Mouse (Mus musculus) right cerebral cortex, adult 18-20 months (tissue): ENCODE data around the gene E130311K13Rik.
A peak's percentile ranks its signal among the peaks of the same experiment; 100 is the strongest.

Source experiments
- DNase-seq: peaks from one replicate; pipeline ENCODE4 v3.0.0; 2022; ENCODE audit warnings: mixed read lengths

E130311K13Rik gene

GRCm38 (mm10) chr3:63928878-63929859, at the start of gene E130311K13Rik:
Gene E130311K13Rik (minus strand): TSS chr3:63929472.
- peak; percentile 88 for DNase-seq

GRCm38 (mm10) chr3:63977895-63978294, 48.6 kb upstream of the E130311K13Rik start:
- DNase-seq = no peak

- peak; percentile 94 for DNase-seq
Observed at GRCm38 (mm10) chr3:63975955-63976908, 47.0 kb upstream of the E130311K13Rik start, which contains the start of gene Gmps. Gene Gmps (plus strand): TSS chr3:63976106.

GRCm38 (mm10) chr3:63965929-63966328, 36.7 kb upstream of the E130311K13Rik start:
- DNase-seq = no peak

GRCm38 (mm10) chr3:63964922-63965249, 35.6 kb upstream of the E130311K13Rik start:
- no peak for DNase-seq

- peak; percentile 99 for DNase-seq
Observed at GRCm38 (mm10) chr3:63964100-63964921, 35.0 kb upstream of the E130311K13Rik start, which contains the start of gene Slc33a1. Gene Slc33a1 (minus strand): TSS chr3:63964768.

- no peak for DNase-seq
Observed at GRCm38 (mm10) chr3:63963421-63964099, 34.3 kb upstream of the E130311K13Rik start.

GRCm38 (mm10) chr3:63949837-63950236, 20.6 kb upstream of the E130311K13Rik start:
- no peak for DNase-seq

- peak; percentile 76 for DNase-seq
Observed at GRCm38 (mm10) chr3:63941204-63941850, 12.1 kb upstream of the E130311K13Rik start.

GRCm38 (mm10) chr3:63938928-63939327, 9.7 kb upstream of the E130311K13Rik start:
- no peak for DNase-seq

- no peak for DNase-seq
Observed at GRCm38 (mm10) chr3:63919634-63920033, 9.6 kb downstream of the E130311K13Rik start.

GRCm38 (mm10) chr3:63910301-63910700, 19.0 kb downstream of the E130311K13Rik start:
- DNase-seq = no peak

GRCm38 (mm10) chr3:63905241-63905640, 24.0 kb downstream of the E130311K13Rik start:
- peak; percentile 9 for DNase-seq

- no peak for DNase-seq
Observed at GRCm38 (mm10) chr3:63904157-63904556, 25.1 kb downstream of the E130311K13Rik start.

GRCm38 (mm10) chr3:63900021-63900571, 29.2 kb downstream of the E130311K13Rik start:
- peak; percentile 9 for DNase-seq

- peak; percentile 33 for DNase-seq
Observed at GRCm38 (mm10) chr3:63899309-63899695, 30.0 kb downstream of the E130311K13Rik start, which contains the start of gene Plch1. Gene Plch1 (minus strand): TSS chr3:63899472.

- peak; percentile 89 for DNase-seq
Observed at GRCm38 (mm10) chr3:63898581-63899308, 30.5 kb downstream of the E130311K13Rik start.

- no peak for DNase-seq
Observed at GRCm38 (mm10) chr3:63897177-63897576, 32.1 kb downstream of the E130311K13Rik start.

GRCm38 (mm10) chr3:63896303-63896702, 33.0 kb downstream of the E130311K13Rik start:
- DNase-seq = no peak

GRCm38 (mm10) chr3:63895786-63896185, 33.5 kb downstream of the E130311K13Rik start:
- no peak for DNase-seq
